Mouse (Mus musculus) heart, postnatal 4 days (tissue): Measurements from ENCODE around the gene Nup153. TPM values are rescaled to one million over a fixed set of nuclear protein-coding genes. Genes with fewer than 3 reads are reported as not detected.

Experiments
- DNase-seq: peaks from one replicate; pipeline ENCODE4 v3.0.0; 2021
- total RNA-seq, 2 experiments: library from RNA; stranded (reverse); gene quantifications; 2 replicates each; pipeline ENCODE4 v1.2.3; 2021

Nup153 gene
- total RNA-seq, 2 experiments from 2014 or later: 59.6 to 60.6 TPM

DNA sequence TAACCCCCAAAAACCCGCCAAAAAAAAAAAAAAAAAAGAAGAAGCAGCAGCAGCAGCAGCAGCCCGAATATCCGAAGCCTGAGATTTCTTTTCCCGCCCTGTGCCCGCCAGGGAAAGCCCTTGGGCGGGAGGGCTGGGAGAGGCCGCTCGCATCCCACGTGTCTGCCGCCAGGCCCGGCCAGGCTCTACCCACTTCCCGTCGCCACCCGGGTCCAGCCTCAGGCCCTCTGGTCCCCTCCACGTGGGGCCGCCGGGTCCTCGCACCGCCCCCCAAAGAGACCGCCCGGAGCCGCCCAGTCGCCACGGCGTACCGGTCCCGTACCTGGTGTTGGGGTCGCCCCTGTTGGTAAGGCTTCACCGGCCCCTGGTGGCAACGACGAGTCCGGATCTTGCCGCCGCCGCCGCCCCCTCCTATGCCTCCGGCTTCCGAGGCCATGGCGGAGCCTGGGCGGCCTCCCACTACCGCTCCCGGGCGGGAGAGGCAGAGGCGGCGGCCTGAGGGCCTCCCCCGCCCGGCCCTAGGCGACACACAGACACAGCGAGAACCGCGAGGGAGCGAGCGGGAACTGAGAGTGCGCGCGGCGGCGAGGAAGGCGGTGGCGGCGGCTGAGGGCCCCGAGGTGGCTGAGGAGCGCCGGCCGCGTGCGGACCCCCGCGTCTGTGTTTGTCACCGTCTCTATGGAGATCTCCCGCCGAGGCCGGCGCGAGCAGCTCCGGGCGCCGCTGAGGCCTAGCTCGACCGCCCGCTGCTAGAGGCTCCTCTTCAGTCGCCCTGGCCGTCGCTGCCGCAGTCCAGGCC lies 503 bp downstream of the Nup153 start:
- DNase-seq: peak; percentile 74

DNA sequence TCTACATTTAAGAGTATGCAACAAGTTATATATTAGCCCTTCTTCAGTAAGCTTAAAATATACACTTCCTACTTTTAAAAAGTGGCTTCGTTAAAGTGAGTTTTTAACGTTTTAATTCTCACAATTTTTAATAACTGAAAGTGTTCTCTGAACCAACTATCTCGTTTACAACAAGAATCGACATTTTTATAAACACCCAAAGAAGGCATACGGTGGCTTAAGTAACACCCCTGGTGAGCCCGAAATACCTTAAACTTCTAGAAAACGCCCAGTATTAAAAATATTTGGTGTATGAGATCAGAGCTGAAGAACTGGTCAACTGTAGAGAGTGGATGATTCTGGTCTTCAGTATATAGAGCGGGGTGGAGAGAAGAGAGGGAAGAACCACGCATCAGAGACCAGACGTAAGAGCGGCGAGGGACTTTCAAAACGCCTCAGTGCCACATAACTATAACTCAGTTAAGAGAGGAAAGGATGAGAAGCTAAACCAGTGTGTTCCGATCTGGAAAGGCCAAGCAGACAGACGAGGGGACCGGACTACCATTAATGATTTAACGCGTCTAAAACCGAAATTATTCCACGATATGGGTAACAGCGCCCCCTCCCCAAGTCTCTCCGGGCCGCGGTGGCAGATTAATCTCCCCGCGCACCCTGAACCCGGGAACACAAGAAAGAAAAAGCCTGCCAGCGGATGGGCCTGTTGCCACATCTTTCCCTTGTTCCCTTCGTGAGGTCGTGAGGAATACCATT lies 1.3 kb downstream of the Nup153 start:
- no peak for DNase-seq

- DNase-seq: peak; percentile 13
Measured at GRCm38 (mm10) chr13:46725227-46725626, 2.5 kb downstream of the Nup153 start.

GRCm38 (mm10) chr13:46724371-46724770 lies 3.4 kb downstream of the Nup153 start:
- no peak for DNase-seq

GRCm38 (mm10) chr13:46721009-46721408 lies 6.7 kb downstream of the Nup153 start:
- DNase-seq: no peak

- DNase-seq: no peak
Measured at GRCm38 (mm10) chr13:46718893-46719400, 8.8 kb downstream of the Nup153 start.

DNA sequence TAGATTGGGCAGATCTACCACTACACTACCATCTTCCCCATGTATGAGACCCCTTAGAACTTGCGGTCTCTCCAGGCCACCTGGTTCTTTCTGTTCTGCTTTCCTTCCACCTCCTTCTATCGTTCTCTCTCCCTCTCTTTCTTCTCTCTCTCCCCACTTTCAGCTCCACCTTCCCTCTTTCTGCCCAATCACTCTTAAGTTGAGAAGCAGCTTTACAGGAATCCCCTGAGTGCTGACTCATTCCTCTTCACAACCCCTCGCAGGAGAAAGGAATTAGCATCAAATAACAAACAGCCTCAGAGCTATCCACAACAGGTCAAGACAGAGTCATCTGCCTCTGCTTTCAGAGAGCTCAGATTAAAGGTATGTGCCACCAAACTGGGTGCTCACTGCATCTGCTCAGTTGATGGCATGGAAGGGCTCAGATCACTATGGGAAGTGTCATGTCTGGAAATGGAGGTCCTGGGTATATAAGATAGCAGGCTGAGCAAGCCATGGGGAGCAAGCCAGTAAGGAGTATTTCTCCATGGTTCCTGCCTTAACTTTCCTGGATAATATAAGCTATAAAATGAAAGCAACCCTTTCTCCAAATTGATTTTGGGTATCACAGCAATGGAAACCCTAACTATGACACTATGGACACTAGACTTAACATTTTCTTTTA lies 11.6 kb downstream of the Nup153 start:
- DNase-seq: no peak

DNA sequence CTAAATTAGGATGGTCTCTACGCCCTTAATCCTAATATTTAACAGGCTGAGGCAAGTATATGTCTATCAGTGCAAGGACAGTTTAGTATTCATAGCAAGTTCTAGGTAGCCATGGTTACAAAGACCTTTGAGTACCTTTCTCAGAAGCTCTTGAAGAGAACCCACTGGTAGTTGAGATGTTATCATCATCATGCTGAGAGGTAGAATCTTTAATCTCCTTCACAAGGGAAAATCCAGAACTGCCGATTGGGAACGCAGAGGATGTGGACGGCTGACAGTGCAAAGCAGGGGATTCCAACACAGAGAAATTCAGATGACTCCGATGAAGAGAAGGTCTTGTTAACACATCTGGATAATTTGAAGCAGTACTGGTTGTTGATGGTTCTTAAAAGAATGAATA lies 14.3 kb downstream of the Nup153 start:
- DNase-seq: no peak

GRCm38 (mm10) chr13:46703138-46703537 lies 24.6 kb downstream of the Nup153 start:
- no peak for DNase-seq

GRCm38 (mm10) chr13:46701486-46701885 lies 26.3 kb downstream of the Nup153 start:
- no peak for DNase-seq

DNA sequence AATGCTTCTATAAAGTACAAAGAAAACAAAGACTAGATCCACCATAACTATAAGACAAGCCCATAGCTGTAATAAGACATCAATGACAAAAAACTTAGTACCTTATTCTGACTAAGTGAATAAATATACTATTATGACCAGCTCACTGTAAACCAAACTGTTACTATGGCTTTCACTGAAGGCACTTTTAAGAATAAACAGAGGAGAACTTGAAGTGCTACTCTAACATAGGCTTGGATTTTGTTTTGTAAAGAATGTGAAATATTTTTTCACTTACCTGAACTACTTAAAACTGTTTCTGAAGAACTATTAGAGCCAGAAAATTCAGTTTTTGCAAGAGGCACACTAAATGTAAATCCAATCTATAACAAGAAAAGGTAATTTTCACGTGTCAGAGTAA lies 28.4 kb downstream of the Nup153 start:
- no peak for DNase-seq

DNA sequence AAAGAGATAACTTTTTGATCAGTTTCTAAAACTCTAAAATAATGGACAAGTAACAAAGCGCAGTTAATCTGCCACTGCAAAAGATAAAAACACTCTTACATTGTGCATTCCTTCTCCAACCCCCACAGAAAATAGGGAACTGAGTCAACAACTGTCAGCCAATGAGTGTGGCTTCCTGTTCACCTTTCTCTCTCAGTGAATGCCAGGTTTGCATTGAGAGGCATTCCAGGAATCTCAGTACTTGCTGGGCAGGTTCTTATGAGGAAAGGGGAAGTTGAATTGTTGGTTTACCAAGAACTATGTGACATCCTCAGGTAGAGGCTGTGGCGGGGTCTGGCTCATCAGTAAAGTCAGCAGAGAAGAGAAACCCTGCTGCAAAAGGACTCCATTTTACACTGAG lies 31.0 kb downstream of the Nup153 start:
- no peak for DNase-seq

- no peak for DNase-seq
Measured at GRCm38 (mm10) chr13:46695932-46696331, 31.8 kb downstream of the Nup153 start.

DNA sequence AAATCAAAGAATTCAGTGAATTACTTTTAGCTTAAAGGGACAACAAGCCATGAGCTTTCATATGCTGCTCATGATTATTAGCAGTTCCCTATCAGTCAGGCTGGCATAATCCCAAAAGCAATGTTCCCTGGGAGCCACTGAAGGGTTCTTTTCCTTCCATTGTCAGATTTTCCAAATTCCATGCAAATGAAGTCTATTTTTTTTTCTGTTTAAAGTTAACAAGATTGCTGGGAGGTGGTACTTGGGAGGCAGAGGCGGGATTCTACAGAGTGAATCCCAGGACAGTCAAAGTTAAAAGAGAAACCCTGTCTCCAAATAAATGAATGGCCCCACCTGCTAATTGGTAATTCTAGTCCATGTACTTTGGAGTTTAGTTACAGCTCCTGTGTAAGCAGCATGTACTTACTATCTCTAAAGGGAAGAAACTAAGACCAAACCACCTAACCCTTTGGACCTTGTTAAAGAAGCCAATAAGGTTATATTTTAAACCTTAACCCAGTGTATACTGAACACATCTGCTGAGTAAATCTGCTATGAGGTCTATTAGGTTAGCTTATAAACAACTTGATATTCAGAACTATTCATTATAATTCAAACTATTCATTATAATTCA lies 32.3 kb downstream of the Nup153 start:
- DNase-seq: no peak

GRCm38 (mm10) chr13:46690559-46691241 lies 37.0 kb downstream of the Nup153 start:
- no peak for DNase-seq

DNA sequence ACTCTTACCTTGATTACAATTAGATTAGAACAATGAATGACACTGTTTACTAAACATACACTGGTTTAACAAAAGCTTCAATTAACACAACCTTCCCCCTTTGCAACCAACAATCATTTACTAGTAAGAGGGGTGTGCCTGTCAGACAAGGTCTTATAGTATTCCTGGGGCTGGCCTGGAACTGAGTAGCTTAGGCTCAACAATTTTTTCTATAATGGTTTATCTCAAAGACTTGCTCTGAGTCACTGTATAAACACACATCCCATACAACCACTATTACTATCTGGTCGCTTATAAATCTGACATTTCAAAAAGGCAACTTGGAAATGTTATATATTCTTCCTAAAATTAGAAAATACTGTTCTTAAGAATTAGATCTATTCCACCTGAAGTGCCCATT lies 44.4 kb downstream of the Nup153 start:
- no peak for DNase-seq

DNA sequence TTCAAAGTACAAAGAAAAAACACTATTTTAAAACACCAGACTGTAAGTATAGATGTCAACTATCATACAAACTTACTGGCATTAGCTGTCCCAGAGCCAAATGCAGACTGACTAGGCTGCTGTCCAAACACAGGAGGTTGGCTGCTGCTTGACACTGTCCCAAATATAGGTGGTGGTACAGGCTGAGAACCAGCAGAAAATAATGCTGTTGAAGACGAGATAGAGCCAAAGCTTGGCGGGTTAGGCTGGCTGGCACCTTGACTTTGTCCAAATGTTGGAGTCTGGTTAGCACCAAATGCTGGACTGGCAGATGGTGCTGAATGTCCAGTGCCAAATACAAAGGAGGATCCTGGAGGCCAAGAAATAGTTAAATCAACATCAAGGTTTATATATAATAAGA lies 44.8 kb downstream of the Nup153 start:
- peak; percentile 57 for DNase-seq

- DNase-seq: no peak
Measured at GRCm38 (mm10) chr13:46677721-46678120, 50.0 kb downstream of the Nup153 start.

GRCm38 (mm10) chr13:46674601-46675000 lies 53.1 kb downstream of the Nup153 start:
- peak; percentile 42 for DNase-seq

- no peak for DNase-seq
Measured at GRCm38 (mm10) chr13:46670514-46670913, 57.2 kb downstream of the Nup153 start.

GRCm38 (mm10) chr13:46669620-46670271 lies 58.0 kb downstream of the Nup153 start:
- peak; percentile 32 for DNase-seq
